In genomic region chr7:45092048-45092447, GRCm38 (mm10) we compare ENCODE assay signal across 8 mouse cellular contexts. TPM values are rescaled to one million over a fixed set of nuclear protein-coding genes. Genes with fewer than 3 reads are reported as not detected.
DNase-seq lines count a peak whose midpoint lies in the region; ATAC-seq and TF ChIP-seq lines count a peak whose summit lies in the region.

Rcn3 (minus strand) TSS chr7:45092221.

- TF ChIP-seq CTCF in bone marrow, adult 2 months (IDR thresholded peaks at IDR 0.05; ENCODE audit: control insufficient read depth, insufficient read depth, low read length), result no peak
- no peak for TF ChIP-seq CTCF in forebrain, postnatal 0 days (IDR thresholded peaks at IDR 0.05; ENCODE audit: low read depth)

- peak within 1 kb of the TSS; percentile 25; the same call in 1 of the 2 replicates for H3K9ac ChIP-seq in forebrain, postnatal 0 days
- peak within 1 kb of the TSS; percentile 82 for H3K9ac ChIP-seq in limb, embryonic 12.5 days (replicated peaks)
- peak within 1 kb of the TSS; percentile 58 for H3K9ac ChIP-seq in midbrain, embryonic 12.5 days (replicated peaks)

- WGBS in bone marrow, adult 2 months, result under 1% methylated on average over 16 of the region's 16 CpGs
- under 1% methylated on average over 16 of the region's 16 CpGs for WGBS in forebrain, postnatal 0 days
- under 1% methylated on average over 16 of the region's 16 CpGs for WGBS in limb, embryonic 12.5 days
- 0% methylated on average over 16 of the region's 16 CpGs for WGBS in midbrain, embryonic 12.5 days

- ATAC-seq in forebrain, postnatal 0 days, result peak; percentile 95
- ATAC-seq in hematopoietic stem cell, adult 5-6 weeks (replicated peaks in 1 of 2; ENCODE audit: insufficient read depth in 1 of 2, low FRiP score in 2 of 2, low TSS enrichment in 1 of 2, low read depth in 1 of 2, poor library complexity in 2 of 2, severe bottlenecking in 2 of 2), result peak; percentile 67 to 86
- peak; percentile 83 for ATAC-seq in limb, embryonic 12.5 days (ENCODE audit: insufficient number of reproducible peaks, insufficient read depth, low FRiP score, low TSS enrichment, low read depth)
- peak; percentile 93 for ATAC-seq in midbrain, embryonic 12.5 days (ENCODE audit: low FRiP score, low read depth)

- no peak for DNase-seq in layer of hippocampus, adult 8-10 months (ENCODE audit: low spot score in 2 of 2)
- DNase-seq in layer of hippocampus, adult 9-11 months, result no peak
- DNase-seq in forebrain, postnatal 0 days, result peak; percentile 85
- peak; percentile 94 for DNase-seq in testis, postnatal 10 days (ENCODE audit: low spot score)

- peak within 1 kb of the TSS; percentile 62 for H3K4me2 ChIP-seq in forebrain, postnatal 0 days (ENCODE audit: low read depth)
- peak within 1 kb of the TSS; percentile 85 for H3K4me2 ChIP-seq in limb, embryonic 12.5 days
- H3K4me2 ChIP-seq in midbrain, embryonic 12.5 days (replicated peaks), result peak within 1 kb of the TSS; percentile 74

- peak; percentile 27; the same call in 1 of the 2 replicates for TF ChIP-seq POLR2A in bone marrow, adult 2 months (IDR thresholded peaks at IDR 0.05; ENCODE audit: borderline replicate concordance, control insufficient read depth, low read depth, low read length)

- no peaks in the 10 kb centered on the region for H3K36me3 ChIP-seq in forebrain, postnatal 0 days (ENCODE audit: insufficient read depth)
- H3K36me3 ChIP-seq in limb, embryonic 12.5 days, result peaks cover 19% of the 10 kb centered on the region
- H3K36me3 ChIP-seq in midbrain, embryonic 12.5 days, result peaks cover 4% of the 10 kb centered on the region; the same call in 1 of the 2 replicates

- no peak within 1 kb of the TSS for H3K27ac ChIP-seq in bone marrow, adult 2 months (ENCODE audit: control insufficient read depth, insufficient read depth, low read depth, low read length, poor library complexity)
- H3K27ac ChIP-seq in forebrain, postnatal 0 days (ENCODE audit: low read depth, low read length), result no peak within 1 kb of the TSS
- H3K27ac ChIP-seq in limb, embryonic 12.5 days, result peak within 1 kb of the TSS; percentile 94
- no peak within 1 kb of the TSS; the same call in 1 of the 2 replicates for H3K27ac ChIP-seq in midbrain, embryonic 12.5 days (replicated peaks)

- no peaks in the 10 kb centered on the region for H3K27me3 ChIP-seq in forebrain, postnatal 0 days (ENCODE audit: insufficient read depth, low read length)
- no peaks in the 10 kb centered on the region for H3K27me3 ChIP-seq in limb, embryonic 12.5 days
- H3K27me3 ChIP-seq in midbrain, embryonic 12.5 days, result peaks cover 14% of the 10 kb centered on the region; the same call in 1 of the 2 replicates

- H3K9me3 ChIP-seq in forebrain, postnatal 0 days (ENCODE audit: low read length), result no peaks in the 10 kb centered on the region
- no peaks in the 10 kb centered on the region for H3K9me3 ChIP-seq in limb, embryonic 12.5 days
- H3K9me3 ChIP-seq in midbrain, embryonic 12.5 days, result no peaks in the 10 kb centered on the region

- no peaks in the 10 kb centered on the region for H3K4me1 ChIP-seq in bone marrow, adult 2 months (ENCODE audit: control insufficient read depth, insufficient read depth, low read length)
- no peaks in the 10 kb centered on the region for H3K4me1 ChIP-seq in forebrain, postnatal 0 days (ENCODE audit: insufficient read depth)
- peaks cover 35% of the 10 kb centered on the region for H3K4me1 ChIP-seq in limb, embryonic 12.5 days (replicated peaks)
- peaks cover 10% of the 10 kb centered on the region for H3K4me1 ChIP-seq in midbrain, embryonic 12.5 days

- H3K4me3 ChIP-seq in bone marrow, adult 2 months (replicated peaks; ENCODE audit: control insufficient read depth, low read depth, low read length), result peak within 1 kb of the TSS; percentile 31
- H3K4me3 ChIP-seq in forebrain, postnatal 0 days (ENCODE audit: low read depth, low read length), result peak within 1 kb of the TSS; percentile 38
- peak within 1 kb of the TSS; percentile 67 for H3K4me3 ChIP-seq in limb, embryonic 12.5 days (replicated peaks)
- H3K4me3 ChIP-seq in midbrain, embryonic 12.5 days, result peak within 1 kb of the TSS; percentile 50

RNA-seq across cellular contexts. Expression of gene Rcn3, which starts in this region (rescaled TPM):
- 10 to 100 TPM in 3 of 4 experiments, 1 to 10 TPM in 1; 9.9 to 13.9 (median 10.6) TPM for total RNA-seq in layer of hippocampus, adult 8-10 months (2022)
- polyA plus RNA-seq in bone marrow, adult 2 months (2011; ENCODE audit: insufficient read depth, insufficient read length, low replicate concordance, missing spikeins), result 10.6 and 16.0 TPM in 2 replicates
- 29.7 and 43.8 TPM in 2 replicates for total RNA-seq in forebrain, postnatal 0 days (2014; rRNA removed)
- polyA plus RNA-seq in forebrain, postnatal 0 days (2015; fragmentation: Nextera tagmentation; extraction: Ambion mirVana), result 32.6 and 36.4 TPM in 2 replicates
- total RNA-seq in hematopoietic stem cell, adult 5-6 weeks (2017), result 41.8 and 52.6 TPM in 2 replicates
- 261 and 271 TPM in 2 replicates for polyA plus RNA-seq in limb, embryonic 12.5 days (2016; fragmentation: Nextera tagmentation; extraction: Ambion mirVana)
- polyA plus RNA-seq in midbrain, embryonic 12.5 days (2016; fragmentation: Nextera tagmentation; extraction: Ambion mirVana), result 106 and 151 TPM in 2 replicates

Comparison
In these comparisons a context has a peak if more than half of its experiments do, and no peak if none do; other contexts are left out.
1. DNase-seq: peak in forebrain, postnatal 0 days (single experiment) and testis, postnatal 10 days (single experiment); none in layer of hippocampus, adult 8-10 months (0 of 2) and layer of hippocampus, adult 9-11 months (single experiment).
2. H3K9ac ChIP-seq: peak in every context shown above with its lines; median percentile 82 in limb, embryonic 12.5 days; 58 in midbrain, embryonic 12.5 days; 25 in forebrain, postnatal 0 days.
3. Peak in every context shown above with its lines, with median percentiles within 50 percentile points of each other: H3K4me3 ChIP-seq, ATAC-seq and H3K4me2 ChIP-seq.